Mouse (Mus musculus): ENCODE results near the gene Tmem179b.

The Tmem179b gene

DNA sequence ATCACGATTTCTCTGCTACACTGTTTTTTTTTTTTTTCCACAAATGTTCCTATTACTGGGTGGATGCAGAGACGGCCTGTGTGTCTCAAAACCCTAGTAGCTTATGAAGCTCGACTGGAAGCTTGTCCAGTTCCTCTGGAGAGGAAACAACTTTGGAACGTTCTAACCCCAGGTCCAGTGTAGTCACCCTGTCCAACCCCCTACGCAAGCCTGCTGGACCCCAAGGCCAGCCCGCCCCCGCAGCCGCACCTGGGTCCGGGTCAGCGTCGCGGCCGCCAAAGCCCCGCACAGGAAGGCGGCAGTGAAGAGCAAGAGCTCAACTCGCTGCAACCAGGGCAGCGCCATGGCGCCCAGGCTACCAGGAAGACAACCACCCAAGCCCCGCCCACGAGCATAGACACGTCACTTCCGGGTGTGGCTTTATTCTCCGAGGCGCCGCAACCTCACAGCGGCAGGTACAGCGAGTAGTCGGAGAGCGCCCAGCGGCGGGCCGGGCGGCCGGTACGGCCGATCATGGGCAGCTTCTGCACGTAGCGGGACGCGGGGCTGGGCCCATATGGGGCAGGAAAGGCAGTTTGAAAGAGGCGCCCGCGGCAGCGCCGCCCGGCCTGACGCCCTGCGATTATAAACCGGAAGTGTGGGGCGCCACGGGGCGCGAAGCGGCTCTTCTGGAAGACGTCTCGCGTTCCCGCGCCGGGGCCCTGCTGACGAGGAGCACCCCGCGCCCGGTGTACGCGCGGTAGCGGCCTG is at the start of gene Tmem179b:
Tmem179b (minus strand) TSS at position 382 of the 750 bp plus-strand sequence.
- peak; percentile 97 for DNase-seq

DNA sequence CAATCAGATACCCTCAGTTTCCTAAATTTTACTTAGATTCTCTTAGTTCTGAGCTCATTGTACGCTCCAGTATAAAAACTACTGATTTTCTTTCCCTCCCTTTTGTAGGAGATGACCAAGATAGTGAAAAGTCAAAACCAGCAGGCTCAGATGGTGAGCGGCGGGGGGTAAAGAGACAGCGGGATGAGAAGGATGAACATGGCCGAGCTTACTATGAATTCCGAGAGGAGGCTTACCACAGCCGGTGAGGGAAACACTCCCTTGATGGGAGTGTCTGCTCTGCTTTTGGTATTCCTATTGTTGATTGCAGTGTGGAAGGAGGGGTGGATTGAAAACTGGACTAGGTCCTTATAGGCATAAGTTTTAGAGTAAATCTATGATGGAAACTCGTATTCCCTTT is 48.4 kb upstream of the Tmem179b start:
- peak; percentile 63 for DNase-seq

DNA sequence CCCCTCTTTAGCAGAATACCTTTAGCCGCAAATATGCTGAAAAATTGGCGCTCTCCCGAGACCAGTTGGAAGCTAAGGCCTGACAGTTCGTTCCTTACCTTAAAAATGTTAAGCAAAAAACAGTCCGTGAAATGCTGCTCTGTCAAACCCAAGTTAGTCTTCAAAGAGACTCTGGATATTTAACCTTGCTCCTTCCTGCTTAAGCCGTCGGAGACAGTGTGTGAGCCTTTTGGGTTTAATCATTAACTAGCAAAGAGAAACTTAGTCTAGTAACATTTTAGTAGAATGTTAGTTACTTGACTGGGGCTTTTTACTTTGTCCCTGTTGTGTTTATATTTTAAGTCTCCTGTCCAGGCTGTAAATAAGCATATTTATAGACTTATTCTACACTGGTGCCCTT is 46.9 kb upstream of the Tmem179b start:
- DNase-seq, result no peak

DNA sequence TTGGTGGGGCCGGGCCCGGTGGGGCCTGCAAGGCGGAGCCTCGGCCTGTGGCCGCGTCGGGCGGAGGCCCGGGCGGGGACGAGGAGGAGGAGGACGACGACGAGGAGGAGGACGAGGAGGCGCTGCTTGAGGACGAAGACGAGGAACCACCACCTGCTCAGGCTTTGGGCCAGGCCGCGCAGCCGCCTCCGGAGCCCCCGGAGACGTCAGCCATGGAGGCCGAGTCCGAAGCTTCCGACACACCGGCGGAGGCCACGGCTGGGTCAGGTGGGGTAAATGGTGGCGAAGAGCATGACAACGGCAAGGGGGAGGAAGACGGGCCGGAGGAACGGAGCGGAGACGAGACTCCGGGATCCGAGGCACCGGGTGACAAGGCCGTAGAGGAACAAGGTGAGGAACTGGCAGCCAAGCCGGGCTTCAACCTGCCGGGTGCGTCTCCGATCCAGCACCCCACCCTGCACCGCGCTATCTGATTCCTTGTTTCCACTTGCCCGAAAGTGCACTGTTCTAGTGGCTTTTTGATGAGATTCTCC is 46.2 kb upstream of the Tmem179b start:
- no peak for DNase-seq

DNA sequence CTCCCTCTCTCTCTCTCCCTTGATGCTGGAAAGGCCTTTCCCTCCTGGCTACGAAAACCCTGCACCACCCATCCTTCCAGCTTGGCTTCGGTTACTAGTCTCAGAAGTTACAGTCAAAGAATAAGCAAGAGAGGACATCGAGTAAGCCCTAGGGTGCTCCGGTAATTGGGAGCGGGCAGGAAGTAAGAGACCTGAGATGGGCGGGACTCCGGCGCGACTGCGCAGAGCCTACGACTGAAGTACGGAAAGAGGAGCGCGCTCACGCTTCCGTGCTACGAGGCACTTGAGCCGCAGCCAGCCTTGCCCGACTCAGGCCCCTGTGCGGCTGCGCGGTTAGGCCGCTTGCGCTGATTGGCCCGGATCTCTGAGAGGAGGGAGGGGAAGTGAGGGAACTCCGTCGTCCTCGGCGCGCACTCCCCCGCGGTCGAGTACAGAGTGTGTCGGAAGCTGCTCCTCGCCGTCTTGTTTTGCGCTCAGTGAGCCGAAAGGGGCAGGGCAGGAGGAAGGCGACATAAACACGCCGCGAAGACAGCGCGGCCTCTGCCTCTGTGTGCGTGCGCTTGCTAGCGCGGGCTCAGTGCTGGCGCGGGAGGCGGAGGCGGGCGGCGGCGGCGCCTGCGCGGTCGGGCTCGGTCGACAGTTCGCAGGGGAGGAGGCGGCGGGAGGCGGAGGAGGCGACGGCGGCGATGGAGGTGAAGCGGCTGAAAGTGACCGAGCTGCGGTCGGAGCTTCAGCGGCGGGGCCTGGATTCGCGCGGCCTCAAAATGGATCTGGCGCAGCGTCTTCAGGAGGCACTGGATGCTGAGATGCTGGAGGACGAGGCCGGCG is 45.5 kb upstream of the Tmem179b start, which contains the start of gene Hnrnpul2:
Hnrnpul2 (plus strand) TSS at position 415 of the 828 bp plus-strand sequence.
- DNase-seq, result peak; percentile 98

DNA sequence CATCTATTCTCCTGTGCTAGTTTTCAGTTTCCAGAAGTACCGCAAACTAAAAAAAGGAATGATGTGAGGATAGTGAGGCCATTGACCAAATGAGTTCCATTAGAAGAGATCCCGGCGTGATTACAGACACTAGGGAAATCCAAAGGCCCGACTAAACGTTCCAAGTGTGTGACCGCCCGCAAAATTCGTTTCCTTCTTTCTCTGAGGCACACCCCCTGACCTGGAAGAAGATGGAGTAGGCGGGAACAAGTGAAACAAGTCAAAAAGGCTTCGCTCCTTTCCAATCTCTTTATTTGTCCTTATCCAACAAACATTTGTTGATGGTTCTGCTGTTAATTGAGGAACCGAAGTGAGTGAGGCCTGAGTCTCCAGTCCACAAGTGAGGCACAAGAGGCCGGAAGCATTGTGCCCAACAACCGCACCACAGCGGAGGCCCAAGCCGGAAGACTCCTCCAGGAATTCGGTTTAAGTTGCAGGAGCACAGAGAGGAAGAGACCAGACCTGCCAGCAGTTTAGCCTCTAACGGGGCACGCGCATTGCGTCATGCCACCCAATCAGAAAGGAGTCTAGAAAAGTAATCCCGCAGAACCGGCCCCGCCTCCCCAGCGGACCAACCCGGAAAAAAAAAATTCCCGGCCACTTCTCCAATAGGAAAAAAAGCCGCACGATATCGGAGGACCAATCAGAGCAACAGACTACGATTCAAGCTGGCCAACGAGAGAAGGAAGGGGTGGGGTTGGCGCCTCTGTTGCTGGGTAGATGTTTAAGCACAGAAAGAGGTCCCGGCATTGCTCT is 44.7 kb upstream of the Tmem179b start, which contains the start of gene Ttc9c:
Ttc9c (minus strand) TSS at position 533 of the 795 bp plus-strand sequence.
- peak; percentile 94 for DNase-seq

DNA sequence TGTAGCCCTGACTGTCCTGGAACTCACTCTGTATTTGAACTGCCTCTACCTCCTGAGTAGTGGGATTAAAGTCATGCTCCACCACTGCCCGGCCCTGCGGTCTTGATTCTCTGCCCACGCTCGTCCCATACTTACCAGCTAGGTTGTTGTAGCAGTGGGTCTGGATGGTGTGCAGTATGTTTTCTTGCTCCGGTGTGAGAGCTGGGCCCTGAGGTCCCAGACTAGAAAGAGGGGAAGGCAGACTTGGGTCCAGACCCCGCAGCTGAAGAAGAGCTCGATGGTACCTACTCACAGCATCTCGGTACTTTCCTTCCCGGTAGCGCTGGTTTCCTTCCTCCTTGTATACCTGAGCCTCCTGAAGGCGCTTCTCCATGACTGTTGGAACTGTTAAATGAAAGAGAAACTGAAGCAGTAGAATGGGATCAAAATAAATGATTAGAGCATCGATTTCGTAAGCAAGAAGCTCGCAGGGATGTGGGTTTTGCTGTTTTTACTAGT is 44.1 kb upstream of the Tmem179b start:
- no peak for DNase-seq

DNA sequence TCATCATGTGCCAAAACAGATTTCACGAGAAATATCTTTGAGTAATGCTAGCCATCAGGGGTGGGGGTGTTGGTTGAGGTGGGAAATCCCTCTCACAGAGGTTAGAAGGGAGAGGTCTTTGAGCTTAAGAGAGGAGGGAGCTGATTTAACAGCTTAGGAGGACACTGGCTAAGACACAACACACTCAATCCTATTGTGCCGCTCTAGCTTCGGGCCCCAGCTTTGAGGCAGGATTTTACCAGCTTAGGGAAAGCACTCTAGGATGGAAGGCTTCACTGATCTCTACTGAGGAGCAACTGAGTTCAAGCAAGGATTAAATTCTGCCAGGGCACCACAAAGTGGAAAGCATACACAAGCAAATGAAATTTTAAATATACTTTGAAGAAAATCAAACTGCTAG is 42.7 kb upstream of the Tmem179b start:
- no peak for DNase-seq

DNA sequence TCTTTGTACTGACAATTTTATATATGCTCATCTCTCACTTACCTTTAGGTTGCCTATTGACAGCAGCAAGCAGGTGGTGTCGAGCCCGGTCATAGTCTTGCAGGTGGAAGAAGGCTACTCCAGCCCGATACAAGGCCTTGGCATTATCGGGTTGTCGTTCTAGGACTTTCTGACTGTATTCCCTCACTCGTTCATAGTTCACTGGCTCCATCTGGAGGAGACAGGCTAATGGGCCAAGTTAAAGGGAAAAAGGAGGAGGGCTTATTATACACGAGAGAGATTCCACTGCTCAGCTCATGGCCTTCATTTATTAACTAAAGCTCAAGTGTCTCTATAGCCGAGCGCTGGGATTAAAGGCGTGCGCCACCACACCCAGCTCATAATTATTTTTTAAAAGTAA is 41.5 kb upstream of the Tmem179b start:
- DNase-seq, result no peak

DNA sequence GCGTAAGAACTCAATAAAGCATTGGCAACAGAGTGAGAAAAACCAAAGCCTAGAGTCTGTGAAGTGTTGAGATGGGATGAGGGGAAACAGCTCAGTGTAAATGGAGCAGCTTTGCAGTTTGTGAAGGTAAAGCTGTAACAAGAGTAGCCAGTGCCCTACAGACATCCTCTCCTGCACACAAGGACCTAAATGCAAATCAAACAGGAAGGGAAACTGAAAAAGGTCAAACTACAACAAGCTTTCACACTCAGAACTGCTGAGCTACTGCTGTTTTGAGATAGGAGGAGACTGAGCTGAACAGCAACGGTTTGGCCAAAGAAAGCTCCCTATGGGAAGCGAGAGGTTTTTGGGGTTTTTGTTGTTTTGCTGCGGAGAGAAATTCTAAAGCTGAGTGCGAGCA is 32.5 kb upstream of the Tmem179b start:
- DNase-seq, result no peak

DNA sequence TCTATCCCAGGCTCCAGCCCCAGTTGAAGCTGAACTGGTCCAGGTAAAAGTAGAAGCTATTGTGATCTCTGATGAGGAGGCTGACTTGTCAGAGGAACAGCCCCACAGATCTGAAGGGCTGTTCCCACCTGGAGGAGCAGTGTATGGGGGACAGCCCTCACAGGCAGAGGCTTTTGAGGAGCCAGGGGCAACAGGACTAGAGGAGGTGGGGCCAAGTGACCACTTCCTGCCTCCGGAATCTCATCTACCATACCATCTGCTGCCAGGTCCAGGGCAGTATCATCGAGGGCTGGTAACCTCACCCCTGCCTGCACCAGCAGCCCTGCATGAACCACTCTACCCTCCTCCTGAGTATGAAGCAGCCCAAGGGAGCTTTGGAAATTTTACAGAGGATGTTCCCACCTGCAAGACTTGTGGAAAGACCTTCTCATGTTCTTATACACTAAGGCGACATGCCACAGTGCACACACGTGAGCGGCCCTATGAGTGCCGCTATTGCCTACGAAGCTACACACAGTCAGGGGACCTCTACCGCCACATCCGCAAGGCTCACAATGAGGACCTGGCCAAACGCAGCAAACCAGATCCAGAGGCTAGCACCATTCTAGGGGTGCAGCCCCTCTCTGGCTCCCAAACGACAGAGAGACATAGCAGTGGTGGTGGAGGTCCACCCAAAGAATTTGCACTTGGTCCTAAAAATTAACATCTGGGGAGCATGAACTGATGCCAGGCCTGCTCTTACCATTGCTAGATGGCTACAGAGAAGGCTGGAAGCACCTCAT is 29.8 kb upstream of the Tmem179b start:
- DNase-seq, result no peak

DNA sequence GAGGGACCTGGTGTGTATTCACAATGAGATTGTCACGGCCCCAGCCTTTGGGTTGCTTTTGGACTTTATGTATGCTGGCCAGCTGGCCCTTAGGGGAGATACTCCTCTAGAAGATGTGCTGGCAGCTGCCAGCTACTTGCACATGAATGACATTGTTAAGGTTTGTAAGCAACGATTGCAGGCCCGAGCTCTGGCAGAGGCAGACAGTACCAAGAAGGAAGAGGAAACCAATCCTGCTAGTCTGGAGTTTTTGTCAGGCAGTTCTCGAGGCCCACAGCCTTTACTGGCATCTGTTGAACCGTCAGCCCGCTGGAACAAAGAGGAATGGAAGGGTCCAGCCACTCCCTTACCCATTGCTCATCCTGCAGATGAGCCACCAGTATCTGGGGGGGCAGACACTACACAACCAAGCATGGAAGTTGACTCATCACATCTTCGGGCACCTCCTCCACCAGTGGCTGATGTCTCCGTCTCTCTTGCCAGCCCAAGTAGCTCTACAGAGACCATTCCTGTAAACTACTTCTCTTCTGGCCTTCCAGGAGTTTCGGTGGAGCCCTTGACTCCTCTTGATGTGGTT is 29.0 kb upstream of the Tmem179b start:
- DNase-seq, result no peak

DNA sequence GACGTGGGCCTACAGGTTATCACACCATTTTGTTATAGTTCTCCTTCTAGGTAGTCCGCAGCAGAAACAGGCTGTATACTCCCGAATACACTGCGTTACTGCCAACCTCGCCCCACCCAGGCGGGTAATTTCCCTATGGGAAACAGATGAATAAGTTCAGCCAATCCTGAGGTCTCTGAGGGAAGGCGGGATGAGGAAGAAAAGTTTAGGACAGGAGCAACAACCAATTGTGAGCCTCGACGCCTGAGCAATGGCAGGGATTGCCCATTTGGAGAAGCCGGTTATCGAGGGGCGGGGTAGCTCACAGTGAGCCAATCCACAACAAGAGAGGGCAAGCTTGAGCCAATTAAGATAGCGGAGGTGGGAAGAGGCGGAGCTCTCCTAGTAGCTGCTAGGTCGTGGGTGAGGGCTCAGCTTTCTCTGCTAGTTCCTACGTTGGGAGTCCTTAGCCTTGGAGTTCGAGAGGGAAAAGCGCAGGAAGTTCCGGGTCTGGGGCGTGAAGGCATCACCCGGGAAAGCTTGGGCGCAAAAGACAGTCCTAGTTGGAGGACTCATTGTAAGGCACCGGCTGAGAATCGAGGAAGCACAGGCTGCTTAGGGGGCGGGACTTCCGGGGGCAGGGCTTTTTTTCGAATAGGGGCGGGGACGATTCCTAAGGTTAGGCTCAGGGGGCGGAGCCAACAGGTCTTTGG is 28.0 kb upstream of the Tmem179b start, which contains the start of gene Zbtb3:
Zbtb3 (plus strand) TSS at position 426 of the 692 bp plus-strand sequence.
- DNase-seq, result peak; percentile 93

DNA sequence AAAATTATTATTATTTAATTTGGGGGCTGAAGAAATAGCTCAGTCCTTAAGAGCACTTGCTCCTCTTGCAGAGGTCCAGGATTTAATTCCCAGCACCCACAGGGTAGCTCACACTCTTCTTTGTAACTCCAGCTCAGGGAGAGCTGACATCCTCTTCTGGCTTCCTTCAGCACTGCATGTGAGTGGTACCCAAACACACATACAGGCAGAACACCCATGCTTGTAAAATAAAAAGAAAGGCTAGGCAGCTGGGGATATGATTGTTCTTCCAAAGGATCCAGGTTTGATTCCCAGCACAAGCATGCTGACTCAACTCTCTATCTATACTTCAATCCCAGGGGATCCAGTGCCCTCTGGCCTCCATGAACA is 24.7 kb upstream of the Tmem179b start:
- DNase-seq, result no peak

DNA sequence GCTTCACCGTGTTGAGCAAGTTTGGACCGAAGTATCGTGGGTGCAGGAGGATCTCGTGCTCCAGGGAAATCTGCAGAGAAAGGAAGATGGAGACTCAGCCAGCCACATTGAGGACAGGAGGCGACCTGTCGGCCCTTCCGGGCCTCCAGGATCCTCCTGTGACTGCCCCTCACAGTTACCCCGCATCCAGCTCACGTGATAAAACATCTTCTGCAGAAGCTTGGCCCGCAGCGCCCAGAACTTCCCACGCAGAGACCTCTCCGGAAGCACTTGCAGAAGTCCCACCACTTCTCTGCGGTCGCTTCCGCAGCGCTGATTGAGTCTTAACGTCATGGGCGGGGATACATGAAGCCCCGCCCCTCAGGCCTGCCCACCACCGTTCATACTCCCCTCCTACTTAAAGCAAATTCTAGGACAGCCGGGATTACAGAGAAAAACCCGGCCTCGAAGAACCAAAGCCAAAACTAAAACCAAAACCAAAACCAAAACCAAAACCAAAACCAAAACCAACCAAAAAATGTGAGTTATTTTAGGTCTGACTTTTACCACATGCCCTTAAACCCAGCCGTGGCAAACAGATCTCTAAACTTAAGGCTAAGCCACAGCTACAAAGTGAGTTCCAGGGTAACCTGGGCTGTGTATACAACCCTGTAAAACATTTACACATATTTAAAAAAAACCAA is 24.1 kb upstream of the Tmem179b start, which contains the start of gene Polr2g:
Polr2g (minus strand) TSS at position 314 of the 683 bp plus-strand sequence.
- peak; percentile 82 for DNase-seq

DNA sequence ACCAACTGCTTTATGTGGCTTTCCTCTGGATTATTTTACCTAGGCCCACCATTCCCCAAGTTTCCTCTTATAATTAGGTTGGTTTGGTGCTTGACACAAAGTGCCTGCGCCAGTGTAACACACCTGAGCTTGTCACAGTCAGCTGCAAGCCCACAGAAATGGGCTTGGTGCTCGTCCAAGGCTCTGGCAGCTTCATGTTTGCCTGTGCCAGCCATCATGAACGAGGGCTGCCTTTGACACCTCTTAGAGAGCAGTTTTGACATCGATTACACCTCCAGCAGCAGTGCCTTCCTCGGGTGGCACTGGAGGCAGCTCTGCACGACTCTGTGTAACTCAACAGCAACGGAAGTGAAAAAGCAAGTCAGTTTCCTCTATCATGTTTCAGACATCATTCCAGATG is 15.9 kb upstream of the Tmem179b start:
- DNase-seq, result no peak

DNA sequence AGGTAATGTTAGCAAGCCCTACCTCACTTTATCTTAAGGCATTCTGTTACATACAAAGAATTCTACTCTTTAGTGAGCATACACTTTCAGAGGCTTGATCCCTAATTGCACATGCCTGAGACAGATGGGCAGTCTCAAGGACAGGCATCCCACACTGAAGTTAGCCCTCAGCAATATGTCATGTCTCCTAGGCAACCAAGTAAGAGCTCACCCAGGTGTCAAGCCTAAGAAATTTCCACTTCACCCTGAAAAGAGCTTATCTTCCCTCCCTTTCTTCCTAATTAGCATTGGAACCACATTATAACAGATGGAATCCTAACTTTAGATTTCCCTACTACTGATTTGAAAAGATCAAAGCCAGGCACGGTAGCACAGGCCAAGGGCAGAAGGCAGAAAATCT is 14.9 kb upstream of the Tmem179b start:
- DNase-seq, result no peak

DNA sequence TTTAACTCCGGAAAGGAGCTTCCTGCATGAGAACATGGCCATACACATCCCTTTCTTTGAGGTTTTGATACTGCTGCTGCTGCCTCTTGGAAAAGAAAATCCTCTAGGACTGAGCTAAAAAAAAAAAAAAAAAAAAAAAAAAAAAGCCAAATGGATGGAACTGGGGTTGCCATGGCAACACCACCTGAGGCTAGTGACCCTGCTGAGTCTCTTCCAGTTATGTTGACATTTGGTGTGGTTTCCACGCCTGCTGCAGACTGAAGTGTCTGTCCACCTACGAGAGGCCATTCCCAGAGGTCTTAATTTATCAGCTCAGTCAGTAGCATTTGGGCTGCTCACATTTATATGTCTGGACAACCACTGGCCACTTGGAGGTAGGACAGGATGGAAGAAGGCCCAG is 14.3 kb upstream of the Tmem179b start:
- DNase-seq, result no peak

DNA sequence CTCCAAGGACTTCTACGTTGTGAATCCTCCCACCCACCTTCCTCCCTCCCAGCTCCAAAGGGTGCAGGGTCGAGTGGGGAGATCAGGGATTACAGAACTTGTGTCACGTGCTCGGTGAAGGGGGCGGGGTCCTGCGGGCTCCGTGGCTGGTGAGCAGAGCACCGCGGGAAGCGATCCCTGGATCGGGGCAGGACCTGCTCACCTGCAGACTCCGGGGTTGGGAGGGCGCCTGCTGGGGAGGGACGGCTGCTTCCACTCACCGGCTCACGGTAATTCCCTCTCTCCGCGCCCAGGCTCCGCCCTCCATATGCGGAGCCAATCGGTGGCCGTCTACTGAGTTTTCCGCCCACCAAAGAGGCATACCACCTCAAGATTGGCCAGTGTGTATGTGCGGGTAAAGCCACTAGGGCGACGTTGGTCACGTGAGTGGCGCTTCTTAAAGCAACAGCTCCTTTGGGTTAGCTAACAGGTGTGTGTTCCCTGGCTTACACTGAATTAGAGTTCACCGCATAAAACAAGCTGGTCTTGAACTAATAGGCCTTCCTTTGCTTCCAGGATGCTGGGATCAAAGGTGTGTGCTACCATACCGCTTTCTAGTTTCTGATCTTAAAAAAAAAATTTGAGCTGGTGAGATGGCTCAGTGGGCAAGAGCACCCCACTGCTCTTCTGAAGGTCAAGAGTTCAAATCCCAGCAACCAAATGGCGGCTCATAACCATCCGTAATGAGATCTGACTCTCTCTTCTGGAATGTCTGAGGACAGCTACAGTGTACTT is 11.9 kb upstream of the Tmem179b start, which contains the start of gene Taf6l:
Taf6l (minus strand) TSS at position 410 of the 774 bp plus-strand sequence.
- DNase-seq, result peak; percentile 86
